Mouse (Mus musculus) Patski (cell line): Measurements from ENCODE around the gene Dcdc2a. TPM values are rescaled to one million over a fixed set of nuclear protein-coding genes. Genes with fewer than 3 reads are reported as not detected.

Source experiments
- ATAC-seq: fragments of 100-300 bp; one replicate; pipeline ENCODE4 v1.8.0; 2021
- CTCF ChIA-PET: fragments of 350-600 bp; sonication (Branson Sonifier 250); formaldehyde crosslinking; loops from one replicate; lab custom pipeline; 2022; ENCODE audit warnings: inconsistent platforms; lab: Charles Lee
- POLR2A ChIA-PET: fragments of 350-600 bp; sonication (Branson Sonifier 250); formaldehyde crosslinking; loops from one replicate; lab custom pipeline; 2022; ENCODE audit warnings: antibody characterized with exemption, inconsistent platforms; lab: Charles Lee
- DNase-seq: peaks from one replicate; pipeline ENCODE4 v3.0.0-alpha.2; 2011; ENCODE audit warnings: low read depth, low spot score
- H3K27me3 ChIP-seq: fragments of 371-371 bp; one replicate; pipeline ENCODE4 v1.5.1; 2021
- CTCF ChIP-seq: fragments of 100-300 bp; IDR thresholded peaks from one replicate; pipeline ENCODE4 v1.5.1; 2021
- in situ Hi-C: fragments of 300-500 bp; cut with MboI; formaldehyde crosslinking; loops from 3 replicates; pipeline ENCODE4 v1.11.1; 2018; ENCODE audit warnings: low pct_unique_long_range_greater_than_20kb, mixed read lengths
- polyA plus RNA-seq: library from polyadenylated mRNA; unstranded; gene quantifications from one replicate; pipeline ENCODE4 v1.2.3, GENCODE M21; 2021

Gene Dcdc2a
- polyA plus RNA-seq, 1 experiment from 2014 or later = 296 TPM

GRCm38 (mm10) chr13:25091347-25091746 lies 35.5 kb downstream of the Dcdc2a start:
- CTCF ChIA-PET = interaction anchor here (1.0 to 1.4 kb wide), 4 partner anchors 21 to 34 kb away, joined by 3 to 4 read pairs (median 4); no protein-coding TSS in a partner anchor
- TF ChIP-seq CTCF = no peak
- no peaks in the 10 kb centered on the region for H3K27me3 ChIP-seq
- POLR2A ChIA-PET = interaction anchor here (0.6 to 1.2 kb wide), 3 partner anchors 25 to 636 kb away, joined by 4 to 5 read pairs (median 4); no protein-coding TSS in a partner anchor
- in situ Hi-C loops = no loop called here
- ATAC-seq = peak; percentile 83
- DNase-seq = peak; percentile 60

DNA sequence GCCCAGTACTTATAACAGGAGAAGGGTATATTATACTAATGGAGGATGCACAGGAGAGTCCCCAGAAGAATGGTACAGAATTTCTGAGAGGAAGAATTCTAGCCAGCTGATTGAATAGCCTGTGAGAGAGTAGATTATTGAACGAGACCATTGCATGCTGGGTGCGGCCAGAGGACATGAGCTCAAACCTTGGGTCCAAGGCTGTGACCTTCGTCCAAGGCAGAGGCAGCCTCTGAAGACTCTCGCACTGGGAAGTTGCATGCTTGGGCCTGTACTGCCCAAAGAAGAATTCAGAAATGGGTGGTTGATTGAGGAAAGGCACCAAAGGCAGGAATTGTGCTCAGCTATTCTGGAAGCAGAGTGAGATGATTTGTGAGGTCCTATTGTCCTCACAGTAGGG lies 38.0 kb downstream of the Dcdc2a start:
- no peak for TF ChIP-seq CTCF
- H3K27me3 ChIP-seq = no peaks in the 10 kb centered on the region
- in situ Hi-C loops = no loop called here
- POLR2A ChIA-PET = interaction anchor here (0.9 to 1.2 kb wide), 2 partner anchors 11 to 19 kb away, joined by 3 read pairs; no protein-coding TSS in a partner anchor
- DNase-seq (no peak), ATAC-seq (no peak)
- CTCF ChIA-PET = interaction anchor here (1.0 to 1.4 kb wide), 2 partner anchors 11 kb away, joined by 3 to 4 read pairs; no protein-coding TSS in a partner anchor

- POLR2A ChIA-PET = interaction anchor here (0.9 to 1.3 kb wide), 3 partner anchors 11 to 21 kb away, joined by 3 to 4 read pairs (median 3); no protein-coding TSS in a partner anchor
- H3K27me3 ChIP-seq = no peaks in the 10 kb centered on the region
- in situ Hi-C loops = no loop called here
- TF ChIP-seq CTCF = no peak
- CTCF ChIA-PET = interaction anchor here (1.0 to 1.4 kb wide), 2 partner anchors 11 to 12 kb away, joined by 3 to 4 read pairs; no protein-coding TSS in a partner anchor
- no peak for DNase-seq
- no peak for ATAC-seq
Measured at GRCm38 (mm10) chr13:25094381-25094780, 38.6 kb downstream of the Dcdc2a start.

DNA sequence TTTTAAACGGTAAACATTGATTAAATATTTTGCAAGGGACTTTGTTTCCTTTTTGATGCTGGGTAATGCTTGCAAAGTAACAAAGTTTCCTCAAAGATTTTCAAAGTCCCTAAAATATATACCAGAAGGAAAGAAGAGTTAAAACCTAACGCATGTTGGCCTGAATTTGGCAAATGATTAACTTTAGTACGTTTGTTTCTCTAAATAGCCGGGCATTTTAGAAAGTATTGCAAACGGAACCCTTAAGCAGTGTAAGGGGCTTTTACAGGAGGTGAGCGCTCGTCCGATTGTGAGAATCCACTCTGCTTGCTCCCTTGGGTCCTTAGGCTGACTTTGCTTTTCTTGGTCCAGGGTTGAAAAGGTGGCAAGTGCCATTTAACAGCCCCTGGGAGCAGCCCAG lies 41.5 kb downstream of the Dcdc2a start:
- in situ Hi-C loops = no loop called here
- no peak for DNase-seq
- POLR2A ChIA-PET = no interaction called here
- CTCF ChIA-PET = interaction anchor here (1.4 kb wide), 1 partner anchor 18 kb away, joined by 3 read pairs; no protein-coding TSS in a partner anchor
- H3K27me3 ChIP-seq = no peaks in the 10 kb centered on the region
- no peak for ATAC-seq
- TF ChIP-seq CTCF = no peak

- no peak for TF ChIP-seq CTCF
- ChIA-PET CTCF (no interaction called here), POLR2A (no interaction called here)
- H3K27me3 ChIP-seq = no peaks in the 10 kb centered on the region
- DNase-seq (no peak), ATAC-seq (no peak)
- in situ Hi-C loops = no loop called here
Measured at GRCm38 (mm10) chr13:25098578-25098977, 42.8 kb downstream of the Dcdc2a start.

DNA sequence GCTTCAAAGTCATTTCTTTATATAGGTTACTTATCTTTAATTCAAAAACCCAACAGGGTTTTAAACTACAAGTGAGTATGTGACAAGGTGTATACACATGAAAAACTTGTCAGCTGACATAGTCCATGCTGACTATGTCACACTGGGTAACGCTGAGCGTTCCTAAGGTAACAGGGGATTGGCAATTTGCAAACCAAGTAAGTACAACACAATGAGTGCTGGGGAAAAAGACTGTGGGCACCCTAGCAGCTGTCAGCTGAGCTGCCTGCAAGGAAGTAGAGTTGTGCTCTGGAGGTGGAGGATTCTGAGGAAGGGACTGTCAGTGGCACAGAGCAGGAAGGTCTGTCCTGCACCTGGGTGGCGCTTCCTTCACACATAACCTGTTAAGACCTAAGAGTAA lies 43.7 kb downstream of the Dcdc2a start:
- POLR2A ChIA-PET = no interaction called here
- ATAC-seq (no peak), DNase-seq (no peak)
- H3K27me3 ChIP-seq = no peaks in the 10 kb centered on the region
- in situ Hi-C loops = no loop called here
- CTCF ChIA-PET = interaction anchor here (1.3 to 1.4 kb wide), 2 partner anchors 17 to 44 kb away, joined by 3 read pairs; no protein-coding TSS in a partner anchor
- no peak for TF ChIP-seq CTCF

GRCm38 (mm10) chr13:25100581-25100980 lies 44.8 kb downstream of the Dcdc2a start:
- TF ChIP-seq CTCF = no peak
- in situ Hi-C loops = no loop called here
- DNase-seq (no peak), ATAC-seq (no peak)
- no peaks in the 10 kb centered on the region for H3K27me3 ChIP-seq
- POLR2A ChIA-PET = no interaction called here
- CTCF ChIA-PET = interaction anchor here (1.3 to 1.4 kb wide), 2 partner anchors 18 to 46 kb away, joined by 3 read pairs; no protein-coding TSS in a partner anchor

GRCm38 (mm10) chr13:25105671-25106070 lies 49.9 kb downstream of the Dcdc2a start:
- ChIA-PET POLR2A (no interaction called here), CTCF (interaction anchor here (0.8 to 1.7 kb wide), 5 partner anchors 12 to 51 kb away, joined by 3 to 4 read pairs (median 3); no protein-coding TSS in a partner anchor)
- DNase-seq (no peak), ATAC-seq (no peak)
- no peak for TF ChIP-seq CTCF
- H3K27me3 ChIP-seq = no peaks in the 10 kb centered on the region
- in situ Hi-C loops = no loop called here

GRCm38 (mm10) chr13:25106740-25107139 lies 50.9 kb downstream of the Dcdc2a start:
- ChIA-PET CTCF (interaction anchor here (1.7 kb wide), 1 partner anchor 24 kb away, joined by 9 read pairs; no protein-coding TSS in a partner anchor), POLR2A (interaction anchor here (0.7 to 1.5 kb wide), 3 partner anchors 16 to 35 kb away, joined by 3 to 5 read pairs (median 4); no protein-coding TSS in a partner anchor)
- ATAC-seq = peak; percentile 96
- H3K27me3 ChIP-seq = no peaks in the 10 kb centered on the region
- peak; percentile 60 for DNase-seq
- in situ Hi-C loops = no loop called here
- no peak for TF ChIP-seq CTCF

DNA sequence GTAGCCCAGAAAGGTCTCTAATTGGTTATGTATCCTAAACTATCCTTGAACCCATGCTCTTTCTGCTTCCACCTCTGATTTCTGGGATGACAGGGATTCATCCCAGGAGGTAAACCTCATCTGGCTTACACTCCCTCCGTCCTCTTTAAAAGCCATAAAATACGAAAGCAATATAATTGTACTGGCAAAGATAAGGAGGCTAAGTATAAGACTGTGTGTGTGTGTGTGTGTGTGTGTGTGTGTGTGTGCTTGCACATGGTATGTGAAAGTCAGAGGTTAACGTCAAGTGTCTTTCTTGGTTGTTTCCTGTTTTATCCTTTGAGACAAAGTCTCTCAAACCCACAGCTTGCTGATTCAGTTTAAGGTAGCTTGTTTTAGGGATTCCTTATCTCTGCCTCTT lies 52.5 kb downstream of the Dcdc2a start:
- in situ Hi-C loops = no loop called here
- H3K27me3 ChIP-seq = no peaks in the 10 kb centered on the region

More for the DNA sequence above, 52.5 kb downstream of the Dcdc2a start:
- TF ChIP-seq CTCF = no peak
- ChIA-PET POLR2A (no interaction called here), CTCF (interaction anchor here (1.2 to 1.7 kb wide), 3 partner anchors 26 to 83 kb away, joined by 4 to 9 read pairs (median 5); no protein-coding TSS in a partner anchor)
- ATAC-seq (no peak), DNase-seq (no peak)
